Mouse (Mus musculus) embryonic facial prominence, embryonic 13.5 days (tissue): Measurements from ENCODE around the gene Trim72. TPM values are rescaled to one million over a fixed set of nuclear protein-coding genes. Genes with fewer than 3 reads are reported as not detected.

Experiments used
- ATAC-seq: fragments of 200-750 bp; cut with Nextera tagmentation; 2 replicates; pipeline ENCODE4 v1.8.0; 2017; ENCODE audit warnings: low read depth; ENCODE audit not compliant: insufficient number of reproducible peaks, insufficient read depth, low FRiP score, low TSS enrichment
- H3K27ac ChIP-seq: fragments of 300-500 bp; sonication (generic); 2 replicates; pipeline ENCODE4 v1.5.1; 2015; ENCODE audit warnings: moderate library complexity, mild to moderate bottlenecking, inconsistent platforms
- H3K27me3 ChIP-seq: fragments of 300-500 bp; sonication (generic); 2 replicates; pipeline ENCODE4 v1.6.1; 2015; ENCODE audit warnings: mild to moderate bottlenecking, inconsistent platforms
- H3K36me3 ChIP-seq: fragments of 300-500 bp; sonication (generic); 2 replicates; pipeline ENCODE4 v1.6.1; 2015; ENCODE audit warnings: mild to moderate bottlenecking, inconsistent platforms
- H3K4me1 ChIP-seq: fragments of 300-500 bp; sonication (generic); 2 replicates; pipeline ENCODE4 v1.6.1; 2015; ENCODE audit warnings: inconsistent platforms
- H3K4me2 ChIP-seq: fragments of 300-500 bp; sonication (generic); 2 replicates; pipeline ENCODE4 v1.6.1; 2015; ENCODE audit warnings: moderate library complexity, mild to moderate bottlenecking, inconsistent platforms
- H3K4me3 ChIP-seq: fragments of 300-500 bp; sonication (generic); 2 replicates; pipeline ENCODE4 v1.5.1; 2015; ENCODE audit warnings: mild to moderate bottlenecking, inconsistent platforms
- H3K9ac ChIP-seq: fragments of 300-500 bp; sonication (generic); 2 replicates; pipeline ENCODE4 v1.6.1; 2015; ENCODE audit warnings: mild to moderate bottlenecking, inconsistent platforms
- H3K9me3 ChIP-seq: fragments of 300-500 bp; sonication (generic); 2 replicates; pipeline ENCODE4 v1.6.1; 2016; ENCODE audit warnings: inconsistent platforms
- WGBS: fragments of 180-500 bp; shearing (Covaris S2); methylation state at CpG from one replicate; pipeline ENCODE4 v1.1.7; 2015; ENCODE audit warnings: mixed read lengths; 5-methylcytosine and 5-hydroxymethylcytosine counted together
- polyA plus RNA-seq: library from polyadenylated mRNA; unstranded; fragments of >200 nt; fragmentation: Nextera tagmentation; extraction: Ambion mirVana; gene quantifications from 2 replicates; pipeline ENCODE4 v1.2.1, GENCODE M21; 2015

The Trim72 gene
- polyA plus RNA-seq: 0.18 TPM in 1 of 2 replicates, not detected in the other

DNA sequence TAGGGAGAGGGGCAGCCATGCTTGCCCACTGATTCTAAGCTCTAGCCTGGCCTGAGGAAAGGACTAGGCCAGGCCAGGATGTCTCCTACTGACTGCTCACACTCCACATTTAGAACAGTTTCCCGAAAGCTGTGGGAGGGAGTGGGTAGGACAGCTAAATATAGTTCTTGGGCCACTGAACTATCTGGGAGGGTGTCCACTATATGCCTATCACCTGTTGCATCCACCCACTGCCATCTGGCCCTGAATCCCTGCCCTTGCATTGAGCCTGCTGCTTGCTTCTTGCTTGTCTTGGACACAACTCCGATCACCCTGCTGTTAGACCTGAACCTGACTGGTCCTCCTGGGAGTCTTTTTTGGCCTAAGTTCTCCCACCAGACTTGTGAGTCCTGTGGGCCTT is at the start of gene Trim72:
TSS of gene Trim72 (plus strand) at position 262 of the 400 bp plus-strand sequence.
- peak within 1 kb of the TSS; percentile 62; the same call in 1 of the 2 replicates for H3K9ac ChIP-seq

DNA sequence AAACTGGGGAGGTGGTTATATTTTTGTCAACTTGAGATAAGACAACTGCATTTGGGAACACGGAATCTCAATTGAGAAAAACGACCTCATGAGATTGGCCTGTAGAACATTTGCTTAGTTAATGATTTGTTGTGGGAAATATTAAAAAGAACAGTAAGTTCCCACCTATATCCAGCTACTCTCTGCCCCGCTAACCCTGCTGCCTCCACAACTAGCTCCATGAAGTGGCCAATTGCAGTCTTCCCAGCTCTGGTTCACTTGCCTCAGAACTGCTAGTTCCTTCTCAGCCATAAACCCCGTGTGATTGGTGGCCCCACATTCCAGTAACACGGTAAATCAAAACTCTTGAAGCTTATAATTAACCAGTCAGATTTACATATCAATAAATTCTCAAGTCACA is 44.4 kb upstream of the Trim72 start:
- Histone ChIP-seq H3K4me3 (no peak overlapping the region), H3K27me3 (no peaks in the 10 kb centered on the region), H3K27ac (no peak overlapping the region), H3K4me2 (no peak overlapping the region), H3K9ac (no peak overlapping the region), H3K9me3 (no peaks in the 10 kb centered on the region), H3K36me3 (no peaks in the 10 kb centered on the region), H3K4me1 (no peaks in the 10 kb centered on the region)
- WGBS: 62% methylated on average over 5 of the region's 5 CpGs
- ATAC-seq: no peak

More for the DNA sequence above, at the start of gene Trim72:
- 88% methylated on average over 2 of the region's 2 CpGs for WGBS
- Histone ChIP-seq H3K4me1 (peaks cover 20% of the 10 kb centered on the region), H3K27ac (peak within 1 kb of the TSS; percentile 55), H3K4me3 (peak within 1 kb of the TSS; percentile 31), H3K27me3 (peaks cover 9% of the 10 kb centered on the region; the same call in 1 of the 2 replicates), H3K36me3 (no peaks in the 10 kb centered on the region), H3K4me2 (peak within 1 kb of the TSS; percentile 60), H3K9me3 (no peaks in the 10 kb centered on the region)
- ATAC-seq: no peak

DNA sequence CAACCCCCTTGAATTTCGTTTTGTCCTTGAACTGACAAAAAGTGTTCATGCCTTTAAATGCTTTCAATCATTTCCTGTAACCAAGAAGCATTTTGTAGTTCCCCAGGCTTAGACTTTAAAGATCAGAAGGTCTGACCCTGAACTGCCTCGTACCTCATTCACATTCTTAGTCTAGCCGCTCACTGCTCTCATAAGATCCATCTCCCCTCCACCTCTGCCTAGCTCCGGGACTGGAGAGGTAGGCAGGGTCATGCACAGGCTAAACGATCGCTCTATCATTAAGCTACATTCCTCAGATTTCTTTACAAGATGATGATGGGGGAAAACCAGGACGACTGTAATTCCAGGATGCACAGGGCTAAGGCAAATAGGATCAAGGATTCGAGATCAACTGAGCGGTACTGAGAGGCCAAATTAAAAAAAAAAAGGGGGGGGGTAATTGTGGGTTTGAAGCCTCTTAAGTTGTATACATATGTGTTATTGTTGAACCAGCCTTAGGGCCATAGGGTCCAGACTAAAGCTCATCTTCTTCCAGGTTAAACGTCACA is 37.3 kb upstream of the Trim72 start:
- peak overlapping the region; percentile 88 for H3K4me3 ChIP-seq
- H3K27ac ChIP-seq: peak overlapping the region; percentile 97
- no peaks in the 10 kb centered on the region for H3K27me3 ChIP-seq
- no peak for ATAC-seq
- no peaks in the 10 kb centered on the region for H3K9me3 ChIP-seq
- H3K4me2 ChIP-seq: peak overlapping the region; percentile 56
- peaks cover 18% of the 10 kb centered on the region for H3K36me3 ChIP-seq
- 6% methylated on average over 10 of the region's 10 CpGs for WGBS
- H3K9ac ChIP-seq: peak overlapping the region; percentile 98
- peaks cover 18% of the 10 kb centered on the region for H3K4me1 ChIP-seq

DNA sequence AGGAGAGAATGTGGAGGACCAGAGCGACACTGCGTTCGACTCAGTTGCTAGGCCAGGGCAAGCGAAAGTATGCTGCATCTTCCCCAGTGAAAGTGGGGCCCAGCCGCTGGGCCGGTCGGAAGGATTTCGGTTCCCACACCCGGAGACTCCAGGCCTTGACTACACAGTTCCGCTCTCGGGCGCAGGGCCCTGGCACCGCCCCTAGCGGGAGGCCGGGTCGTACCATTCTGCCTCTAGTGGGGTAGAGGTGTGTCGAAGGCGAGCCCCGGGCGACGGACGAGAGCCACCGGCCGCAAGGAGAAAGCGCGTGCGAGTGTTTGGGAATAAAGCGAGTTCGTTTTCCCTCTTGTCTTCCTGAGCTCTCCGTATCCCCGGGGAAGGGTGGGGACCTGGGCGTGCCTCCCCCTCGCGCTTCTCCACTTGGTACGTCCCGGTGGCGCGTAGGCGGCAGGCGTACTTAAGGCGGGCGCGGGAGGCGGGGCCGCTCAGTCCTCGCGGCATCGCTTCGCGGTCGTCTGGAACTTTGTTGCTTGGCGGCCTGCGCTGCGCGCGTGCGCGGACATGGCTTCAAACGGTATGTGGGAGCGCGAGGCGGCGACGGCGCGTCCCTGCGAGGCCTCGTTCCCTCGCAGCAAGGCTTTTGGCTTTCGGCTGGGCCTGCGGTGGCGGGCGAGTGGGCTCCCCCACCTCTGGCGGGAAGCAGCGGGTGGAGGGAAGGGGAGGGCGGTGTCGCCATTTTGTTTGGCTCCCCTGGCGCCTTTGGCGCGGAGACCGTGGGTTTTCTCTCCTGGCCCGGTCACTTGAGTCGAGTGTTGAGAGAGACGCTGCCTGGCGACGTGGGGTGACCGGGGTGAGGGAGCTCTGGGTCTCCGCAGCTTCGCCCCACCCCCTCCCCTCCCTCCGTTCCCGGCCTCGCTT is 36.5 kb upstream of the Trim72 start, which contains the start of gene Fus:
TSS of gene Fus (plus strand) at position 454 of the 918 bp plus-strand sequence.
- no peaks in the 10 kb centered on the region for H3K27me3 ChIP-seq
- H3K27ac ChIP-seq: peak within 1 kb of the TSS; percentile 97
- peaks cover 26% of the 10 kb centered on the region for H3K36me3 ChIP-seq
- peak within 1 kb of the TSS; percentile 98 for H3K9ac ChIP-seq
- ATAC-seq: peak; percentile 92
- H3K4me3 ChIP-seq: peak within 1 kb of the TSS; percentile 88
- peak within 1 kb of the TSS; percentile 85 for H3K4me2 ChIP-seq
- H3K4me1 ChIP-seq: peaks cover 20% of the 10 kb centered on the region
- WGBS: under 1% methylated on average over 92 of the region's 92 CpGs
- H3K9me3 ChIP-seq: no peaks in the 10 kb centered on the region

DNA sequence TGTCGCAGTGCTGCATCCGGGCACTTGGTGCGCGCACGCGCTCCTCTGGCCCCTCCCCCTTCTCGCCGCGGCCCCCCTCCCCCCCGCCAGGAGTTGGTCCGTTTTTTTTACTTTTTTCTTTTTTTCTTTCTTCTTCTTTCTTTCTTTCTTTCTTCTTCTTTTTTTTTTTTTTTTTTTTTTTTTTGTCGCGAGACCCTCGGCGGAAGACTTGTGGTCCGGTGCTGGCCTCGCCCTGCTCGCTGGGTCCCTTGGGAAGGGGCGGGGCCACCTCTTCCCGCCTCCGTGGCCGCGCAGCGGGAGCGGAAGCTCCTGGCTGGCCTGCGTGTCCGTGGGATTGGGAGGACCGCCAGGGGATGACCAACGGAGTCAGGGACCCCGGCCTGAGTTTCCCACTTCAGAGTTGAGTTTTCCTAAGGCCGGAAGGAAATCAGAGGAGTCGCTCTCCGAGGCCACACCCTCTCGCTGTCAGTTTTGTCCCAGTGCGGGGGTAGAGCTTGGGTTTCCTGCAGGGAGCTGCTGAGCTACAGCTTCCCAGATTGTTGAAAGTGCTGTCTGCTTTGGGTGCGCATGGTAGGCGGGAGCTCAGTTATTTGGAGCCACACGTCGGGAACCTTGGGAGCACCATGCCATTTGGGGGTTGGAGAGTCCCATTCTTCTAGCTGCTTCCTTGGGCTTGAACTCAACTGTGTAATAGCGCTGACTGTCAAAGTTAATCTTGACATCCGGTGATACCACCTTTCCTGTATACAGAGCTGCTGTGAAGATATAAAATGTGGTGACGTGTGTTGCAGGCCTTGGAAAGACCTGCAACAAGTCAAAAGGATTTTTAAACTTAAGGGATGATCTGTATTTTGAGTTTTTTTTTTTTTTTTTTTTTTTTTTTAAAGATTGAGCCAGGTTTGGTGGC is 35.6 kb upstream of the Trim72 start:
- Histone ChIP-seq H3K9me3 (no peaks in the 10 kb centered on the region), H3K27me3 (no peaks in the 10 kb centered on the region), H3K4me1 (peaks cover 24% of the 10 kb centered on the region), H3K9ac (peak overlapping the region; percentile 98), H3K4me2 (peak overlapping the region; percentile 85), H3K4me3 (peak overlapping the region; percentile 88), H3K36me3 (peaks cover 35% of the 10 kb centered on the region), H3K27ac (peak overlapping the region; percentile 97)
- under 1% methylated on average over 42 of the region's 42 CpGs for WGBS
- no peak for ATAC-seq

DNA sequence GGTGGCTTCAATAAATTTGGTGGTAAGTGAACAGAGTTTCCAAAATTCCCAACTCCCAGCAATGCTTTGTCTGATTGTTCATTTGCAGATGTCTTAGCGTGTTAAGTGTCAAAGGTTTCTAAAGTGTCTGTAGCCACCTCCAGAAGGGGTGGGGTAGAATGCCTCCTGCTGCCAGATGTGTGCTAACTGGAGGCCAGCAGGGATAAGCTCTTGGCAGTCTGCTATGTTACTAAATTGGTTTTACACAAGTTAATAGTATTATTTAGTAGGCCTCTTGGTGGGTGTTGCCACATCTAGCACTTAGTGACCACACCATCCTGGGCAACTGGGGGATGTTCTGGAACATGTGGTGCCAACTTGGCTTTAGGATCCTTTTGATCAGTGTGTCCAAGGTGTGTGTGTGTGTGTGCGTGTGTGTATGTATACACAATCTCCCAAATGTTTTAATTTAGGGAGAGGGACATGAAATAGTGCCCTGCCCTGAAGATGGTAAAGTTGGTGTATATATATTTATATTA is 29.3 kb upstream of the Trim72 start:
- 79% methylated on average over 2 of the region's 2 CpGs for WGBS

DNA sequence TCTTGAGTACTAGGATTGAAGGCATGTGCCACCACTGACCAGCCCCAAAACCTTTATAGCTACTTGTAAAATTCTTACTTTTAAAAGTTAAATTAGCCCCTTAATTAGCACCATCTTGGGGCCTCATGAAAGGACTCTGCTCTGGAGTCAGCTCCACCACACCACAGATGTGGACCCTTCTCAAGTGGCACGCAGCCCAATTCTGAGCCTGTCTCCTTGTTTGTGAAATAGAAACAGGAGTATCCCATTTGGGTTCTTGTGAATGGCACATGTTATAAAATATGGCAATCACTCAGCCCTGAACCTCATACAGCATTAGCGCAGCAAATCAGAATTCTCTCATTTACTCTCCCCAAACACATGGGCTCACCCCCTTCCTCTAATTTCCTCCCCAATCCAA is 24.9 kb upstream of the Trim72 start:
- no peak overlapping the region for H3K4me3 ChIP-seq
- H3K27me3 ChIP-seq: no peaks in the 10 kb centered on the region
- no peak overlapping the region for H3K4me2 ChIP-seq
- H3K36me3 ChIP-seq: peaks cover 98% of the 10 kb centered on the region
- no peak overlapping the region for H3K9ac ChIP-seq
- H3K27ac ChIP-seq: no peak overlapping the region
- H3K4me1 ChIP-seq: no peaks in the 10 kb centered on the region
- no peak for ATAC-seq
- H3K9me3 ChIP-seq: no peaks in the 10 kb centered on the region
- 94% methylated on average over 2 of the region's 2 CpGs for WGBS

More for the DNA sequence above, 29.3 kb upstream of the Trim72 start:
- no peak overlapping the region for H3K27ac ChIP-seq
- ATAC-seq: no peak
- no peak overlapping the region for H3K4me3 ChIP-seq
- no peak overlapping the region for H3K4me2 ChIP-seq
- no peak overlapping the region for H3K9ac ChIP-seq
- peaks cover 95% of the 10 kb centered on the region for H3K36me3 ChIP-seq
- no peaks in the 10 kb centered on the region for H3K27me3 ChIP-seq
- no peaks in the 10 kb centered on the region for H3K9me3 ChIP-seq
- H3K4me1 ChIP-seq: peaks cover 12% of the 10 kb centered on the region

DNA sequence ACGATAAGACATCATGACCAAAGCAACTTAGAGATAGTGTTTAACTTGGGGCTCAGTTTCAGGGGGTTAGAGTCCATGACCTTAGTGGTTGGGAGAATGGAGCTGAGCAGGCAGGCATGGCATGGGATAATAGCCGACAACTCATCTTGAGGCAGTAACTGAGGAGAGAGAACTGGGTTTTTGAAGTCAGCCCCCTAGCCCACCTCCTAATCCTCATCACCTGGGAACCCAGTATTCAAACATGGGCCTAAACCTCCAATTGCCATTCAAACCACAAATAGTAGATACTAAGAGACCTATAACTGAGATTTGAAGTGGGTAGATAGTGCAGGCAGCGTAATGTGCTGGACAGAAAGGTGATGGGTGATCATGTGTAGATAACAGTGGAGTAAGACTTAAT is 23.1 kb upstream of the Trim72 start:
- ATAC-seq: no peak
- 89% methylated on average over 3 of the region's 3 CpGs for WGBS
- Histone ChIP-seq H3K9ac (no peak overlapping the region), H3K4me3 (no peak overlapping the region), H3K27ac (no peak overlapping the region), H3K27me3 (no peaks in the 10 kb centered on the region), H3K4me1 (no peaks in the 10 kb centered on the region), H3K4me2 (no peak overlapping the region), H3K9me3 (no peaks in the 10 kb centered on the region), H3K36me3 (peaks cover 98% of the 10 kb centered on the region)

DNA sequence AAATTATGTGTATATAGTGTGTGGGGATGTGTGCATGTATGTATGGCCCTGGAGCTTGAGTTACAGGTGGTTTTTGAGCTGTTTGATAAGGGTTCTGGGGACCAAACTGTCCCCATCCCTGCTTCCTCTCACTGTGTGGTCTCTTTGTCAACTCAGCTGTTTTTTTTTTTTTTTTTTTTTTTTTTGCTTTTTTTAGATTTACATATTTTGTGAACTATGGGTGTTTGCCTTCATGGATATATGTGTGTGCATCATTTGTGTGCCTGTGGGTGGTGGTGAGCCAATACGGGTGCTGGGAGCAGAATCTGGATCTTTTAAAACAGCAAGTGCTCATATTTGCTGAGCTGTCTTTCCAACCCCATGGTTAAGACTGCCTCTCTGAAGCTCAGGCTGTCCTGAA is 14.8 kb upstream of the Trim72 start:
- no peaks in the 10 kb centered on the region for H3K27me3 ChIP-seq
- peaks cover 21% of the 10 kb centered on the region for H3K4me1 ChIP-seq
- H3K4me2 ChIP-seq: no peak overlapping the region
- WGBS: 79% methylated on average over 1 of the region's 1 CpGs
- no peak overlapping the region for H3K4me3 ChIP-seq
- H3K27ac ChIP-seq: no peak overlapping the region
- no peaks in the 10 kb centered on the region for H3K9me3 ChIP-seq
- no peak for ATAC-seq
- H3K9ac ChIP-seq: no peak overlapping the region
- H3K36me3 ChIP-seq: peaks cover 77% of the 10 kb centered on the region

DNA sequence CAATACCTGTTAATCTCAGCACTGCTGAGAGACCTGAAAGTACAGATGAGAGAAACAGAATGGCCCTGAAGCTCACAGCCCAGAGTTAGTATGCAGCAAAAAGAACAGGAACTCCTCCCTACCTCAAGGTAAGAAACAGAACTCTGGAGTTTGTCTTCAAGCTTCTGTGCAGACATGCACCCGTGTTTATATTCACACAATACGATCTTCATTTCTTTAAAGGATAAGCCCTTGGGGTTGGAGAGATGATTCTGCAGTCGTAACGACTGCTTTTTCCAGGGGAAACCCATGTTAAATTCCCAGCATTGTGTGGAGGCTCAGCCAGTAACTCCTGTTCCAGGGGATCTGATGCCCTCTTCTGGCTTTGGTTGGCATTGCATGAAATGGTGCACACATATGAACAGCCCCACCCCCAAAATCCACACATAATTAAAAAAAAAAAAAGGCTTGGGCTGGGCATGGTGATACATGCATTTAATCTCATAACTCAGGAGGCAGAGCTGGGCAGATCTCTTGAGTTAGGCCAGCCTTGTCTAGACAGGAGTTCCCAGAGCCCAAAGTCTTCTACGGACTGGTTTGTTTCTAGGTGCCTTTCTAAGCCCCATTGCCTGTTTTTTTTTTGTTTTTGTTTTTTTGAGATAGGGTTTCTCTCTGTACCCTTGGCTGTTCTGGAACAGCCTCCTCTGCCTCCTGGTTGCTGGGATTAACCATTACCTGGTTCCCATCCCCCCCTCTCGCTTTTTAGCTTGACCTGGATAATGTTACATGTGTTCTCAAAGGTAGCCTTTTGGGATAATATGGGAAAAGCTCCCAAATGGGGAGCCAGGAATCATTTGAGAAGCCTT is 11.9 kb upstream of the Trim72 start:
- Histone ChIP-seq H3K9ac (no peak overlapping the region), H3K4me2 (no peak overlapping the region), H3K36me3 (peaks cover 47% of the 10 kb centered on the region), H3K27me3 (no peaks in the 10 kb centered on the region), H3K4me1 (peaks cover 23% of the 10 kb centered on the region), H3K4me3 (no peak overlapping the region), H3K9me3 (no peaks in the 10 kb centered on the region), H3K27ac (peak overlapping the region; percentile 80; the same call in 1 of the 2 replicates)
- 44% methylated on average over 6 of the region's 6 CpGs for WGBS
- 0 out of 2 replicates have a peak, but pooled peaks have one; percentile 34 for ATAC-seq
